In the genomic region with DNA sequence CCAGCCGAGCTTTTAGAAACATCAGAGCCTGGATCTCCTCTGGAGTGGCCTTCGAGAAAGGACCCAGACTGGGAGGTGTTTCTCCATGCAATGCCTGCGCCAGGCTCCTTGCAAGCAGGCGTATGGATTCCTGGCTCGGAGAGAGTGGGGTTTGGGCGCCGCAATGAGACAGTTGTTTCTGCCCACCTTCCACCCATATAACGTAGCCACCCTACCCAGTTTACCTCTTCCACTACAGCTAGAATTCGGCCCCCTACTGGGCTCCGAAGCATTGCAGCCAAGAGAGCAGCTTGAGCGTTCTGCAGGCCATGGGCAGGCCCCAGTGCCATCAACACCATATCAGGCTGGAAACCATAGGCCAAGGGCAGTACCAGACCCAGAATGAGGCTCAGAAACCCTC, we compare ENCODE assay signal across 8 mouse cellular contexts. TPM values are rescaled to one million over a fixed set of nuclear protein-coding genes. Genes with fewer than 3 reads are reported as not detected.
DNase-seq lines count a peak whose midpoint lies in the region; ATAC-seq lines count a peak whose summit lies in the region.

No protein-coding gene starts in this region.

- H3K27me3 ChIP-seq in kidney, embryonic 15.5 days: no peaks in the 10 kb centered on the region
- H3K27me3 ChIP-seq in embryonic facial prominence, embryonic 12.5 days: no peaks in the 10 kb centered on the region
- H3K27me3 ChIP-seq in intestine, embryonic 15.5 days (replicated peaks): no peaks in the 10 kb centered on the region
- H3K27me3 ChIP-seq in midbrain, embryonic 13.5 days: no peaks in the 10 kb centered on the region

- peaks cover 48% of the 10 kb centered on the region for H3K4me1 ChIP-seq in kidney, embryonic 15.5 days
- H3K4me1 ChIP-seq in embryonic facial prominence, embryonic 12.5 days: peaks cover 38% of the 10 kb centered on the region
- H3K4me1 ChIP-seq in intestine, embryonic 15.5 days (replicated peaks): peaks cover 41% of the 10 kb centered on the region
- H3K4me1 ChIP-seq in midbrain, embryonic 13.5 days (replicated peaks): peaks cover 59% of the 10 kb centered on the region

- DNase-seq in kidney, adult 8-10 months: no peak
- peak; percentile 60 for DNase-seq in R1 (ENCODE audit: low read depth, low spot score)
- DNase-seq in thymus, postnatal 0 days (ENCODE audit: low spot score): peak; percentile 65
- no peak for DNase-seq in spleen, postnatal 14 days (ENCODE audit: low spot score in 2 of 2)

- peak overlapping the region; percentile 65 for H3K4me3 ChIP-seq in kidney, embryonic 15.5 days (replicated peaks)
- H3K4me3 ChIP-seq in embryonic facial prominence, embryonic 12.5 days: peak overlapping the region; percentile 79
- peak overlapping the region; percentile 79 for H3K4me3 ChIP-seq in intestine, embryonic 15.5 days (replicated peaks)
- H3K4me3 ChIP-seq in midbrain, embryonic 13.5 days (replicated peaks): peak overlapping the region; percentile 89

- peak overlapping the region; percentile 80 for H3K27ac ChIP-seq in kidney, embryonic 15.5 days
- peak overlapping the region; percentile 69 for H3K27ac ChIP-seq in embryonic facial prominence, embryonic 12.5 days
- peak overlapping the region; percentile 74 for H3K27ac ChIP-seq in intestine, embryonic 15.5 days
- H3K27ac ChIP-seq in midbrain, embryonic 13.5 days: peak overlapping the region; percentile 83

- H3K9ac ChIP-seq in kidney, embryonic 15.5 days: peak overlapping the region; percentile 76
- peak overlapping the region; percentile 85 for H3K9ac ChIP-seq in embryonic facial prominence, embryonic 12.5 days
- peak overlapping the region; percentile 81 for H3K9ac ChIP-seq in intestine, embryonic 15.5 days
- peak overlapping the region; percentile 87 for H3K9ac ChIP-seq in midbrain, embryonic 13.5 days (replicated peaks)

- H3K9me3 ChIP-seq in kidney, embryonic 15.5 days (replicated peaks): no peaks in the 10 kb centered on the region
- H3K9me3 ChIP-seq in embryonic facial prominence, embryonic 12.5 days: no peaks in the 10 kb centered on the region
- H3K9me3 ChIP-seq in intestine, embryonic 15.5 days: no peaks in the 10 kb centered on the region
- H3K9me3 ChIP-seq in midbrain, embryonic 13.5 days: no peaks in the 10 kb centered on the region

- peaks cover 26% of the 10 kb centered on the region for H3K36me3 ChIP-seq in kidney, embryonic 15.5 days
- peaks cover 5% of the 10 kb centered on the region for H3K36me3 ChIP-seq in embryonic facial prominence, embryonic 12.5 days
- H3K36me3 ChIP-seq in intestine, embryonic 15.5 days: peaks cover 6% of the 10 kb centered on the region; the same call in 1 of the 2 replicates
- peaks cover 24% of the 10 kb centered on the region for H3K36me3 ChIP-seq in midbrain, embryonic 13.5 days

- ATAC-seq in kidney, embryonic 15.5 days (replicated peaks; ENCODE audit: low FRiP score): peak; percentile 30; the same call in 1 of the 2 replicates
- ATAC-seq in embryonic facial prominence, embryonic 12.5 days (ENCODE audit: insufficient number of reproducible peaks, insufficient read depth, low FRiP score, low TSS enrichment): no peak
- no peak for ATAC-seq in intestine, embryonic 15.5 days
- ATAC-seq in midbrain, embryonic 13.5 days: peak; percentile 9; the same call in 1 of the 2 replicates

- H3K4me2 ChIP-seq in kidney, embryonic 15.5 days: peak overlapping the region; percentile 90
- peak overlapping the region; percentile 98 for H3K4me2 ChIP-seq in embryonic facial prominence, embryonic 12.5 days (replicated peaks)
- H3K4me2 ChIP-seq in intestine, embryonic 15.5 days (replicated peaks): peak overlapping the region; percentile 91
- H3K4me2 ChIP-seq in midbrain, embryonic 13.5 days (replicated peaks): peak overlapping the region; percentile 96

- 27% methylated on average over 11 of the region's 11 CpGs for WGBS in kidney, embryonic 15.5 days
- WGBS in embryonic facial prominence, embryonic 12.5 days: 22% methylated on average over 11 of the region's 11 CpGs
- 31% methylated on average over 11 of the region's 11 CpGs for WGBS in intestine, embryonic 15.5 days
- 35% methylated on average over 11 of the region's 11 CpGs for WGBS in midbrain, embryonic 13.5 days

RNA-seq across cellular contexts. Expression of gene Tubgcp6, which starts 0.7 kb away (rescaled TPM):
- 13.8 and 16.0 TPM in 2 replicates for polyA plus RNA-seq in kidney, embryonic 15.5 days (2015; fragmentation: Nextera tagmentation; extraction: Ambion mirVana)
- 20.7 and 23.8 TPM in 2 replicates for polyA plus RNA-seq in embryonic facial prominence, embryonic 12.5 days (2016; fragmentation: Nextera tagmentation; extraction: Ambion mirVana)
- 10.5 and 12.6 TPM in 2 replicates for polyA plus RNA-seq in intestine, embryonic 15.5 days (2015; fragmentation: Nextera tagmentation; extraction: Ambion mirVana)
- polyA plus RNA-seq in midbrain, embryonic 13.5 days (2015; fragmentation: Nextera tagmentation; extraction: Ambion mirVana): 17.4 and 19.9 TPM in 2 replicates
- 9.8 and 12.5 TPM in 2 replicates for polyA plus RNA-seq in thymus, postnatal 0 days (2015; fragmentation: Nextera tagmentation; extraction: Ambion mirVana)

RNA-seq across cellular contexts. Expression of gene Hdac10, which starts 4.9 kb away (rescaled TPM):
- 17.8 and 19.3 TPM in 2 replicates for polyA plus RNA-seq in kidney, embryonic 15.5 days (2015; fragmentation: Nextera tagmentation; extraction: Ambion mirVana)
- 20.1 and 21.6 TPM in 2 replicates for polyA plus RNA-seq in embryonic facial prominence, embryonic 12.5 days (2016; fragmentation: Nextera tagmentation; extraction: Ambion mirVana)
- 20.3 and 20.8 TPM in 2 replicates for polyA plus RNA-seq in intestine, embryonic 15.5 days (2015; fragmentation: Nextera tagmentation; extraction: Ambion mirVana)
- polyA plus RNA-seq in midbrain, embryonic 13.5 days (2015; fragmentation: Nextera tagmentation; extraction: Ambion mirVana): 25.0 and 26.0 TPM in 2 replicates
- 16.4 and 17.7 TPM in 2 replicates for polyA plus RNA-seq in thymus, postnatal 0 days (2015; fragmentation: Nextera tagmentation; extraction: Ambion mirVana)

RNA-seq across cellular contexts. Expression of gene Mapk12, which starts 16.9 kb away (rescaled TPM):
- polyA plus RNA-seq in kidney, embryonic 15.5 days (2015; fragmentation: Nextera tagmentation; extraction: Ambion mirVana): 14.8 and 16.7 TPM in 2 replicates
- 7.5 and 7.6 TPM in 2 replicates for polyA plus RNA-seq in embryonic facial prominence, embryonic 12.5 days (2016; fragmentation: Nextera tagmentation; extraction: Ambion mirVana)
- 3.6 and 4.2 TPM in 2 replicates for polyA plus RNA-seq in intestine, embryonic 15.5 days (2015; fragmentation: Nextera tagmentation; extraction: Ambion mirVana)
- polyA plus RNA-seq in midbrain, embryonic 13.5 days (2015; fragmentation: Nextera tagmentation; extraction: Ambion mirVana): 8.2 TPM in 2 replicates
- polyA plus RNA-seq in thymus, postnatal 0 days (2015; fragmentation: Nextera tagmentation; extraction: Ambion mirVana): 1.2 TPM in 2 replicates

RNA-seq across cellular contexts. Expression of gene Mapk11, which starts 25.8 kb away (rescaled TPM):
- 15.4 and 16.5 TPM in 2 replicates for polyA plus RNA-seq in kidney, embryonic 15.5 days (2015; fragmentation: Nextera tagmentation; extraction: Ambion mirVana)
- polyA plus RNA-seq in embryonic facial prominence, embryonic 12.5 days (2016; fragmentation: Nextera tagmentation; extraction: Ambion mirVana): 14.0 and 16.4 TPM in 2 replicates
- 5.8 and 6.0 TPM in 2 replicates for polyA plus RNA-seq in intestine, embryonic 15.5 days (2015; fragmentation: Nextera tagmentation; extraction: Ambion mirVana)
- polyA plus RNA-seq in midbrain, embryonic 13.5 days (2015; fragmentation: Nextera tagmentation; extraction: Ambion mirVana): 39.8 and 44.2 TPM in 2 replicates
- polyA plus RNA-seq in thymus, postnatal 0 days (2015; fragmentation: Nextera tagmentation; extraction: Ambion mirVana): 4.9 and 5.6 TPM in 2 replicates

RNA-seq across cellular contexts. Expression of gene Selenoo, which starts 34.7 kb away (rescaled TPM):
- 18.0 and 19.9 TPM in 2 replicates for polyA plus RNA-seq in kidney, embryonic 15.5 days (2015; fragmentation: Nextera tagmentation; extraction: Ambion mirVana)
- polyA plus RNA-seq in embryonic facial prominence, embryonic 12.5 days (2016; fragmentation: Nextera tagmentation; extraction: Ambion mirVana): 21.0 and 22.3 TPM in 2 replicates
- 15.9 and 17.6 TPM in 2 replicates for polyA plus RNA-seq in intestine, embryonic 15.5 days (2015; fragmentation: Nextera tagmentation; extraction: Ambion mirVana)
- 20.2 and 23.9 TPM in 2 replicates for polyA plus RNA-seq in midbrain, embryonic 13.5 days (2015; fragmentation: Nextera tagmentation; extraction: Ambion mirVana)
- 17.1 and 18.1 TPM in 2 replicates for polyA plus RNA-seq in thymus, postnatal 0 days (2015; fragmentation: Nextera tagmentation; extraction: Ambion mirVana)

Comparison
In these comparisons a context has a peak if more than half of its experiments do, and no peak if none do; other contexts are left out.
1. ATAC-seq: peak in kidney, embryonic 15.5 days (single experiment) and midbrain, embryonic 13.5 days (single experiment); none in embryonic facial prominence, embryonic 12.5 days (single experiment) and intestine, embryonic 15.5 days (single experiment).
2. DNase-seq: peak in R1 (single experiment) and thymus, postnatal 0 days (single experiment); none in kidney, adult 8-10 months (0 of 2) and spleen, postnatal 14 days (0 of 2).
3. Peak in every context shown above with its lines, with median percentiles within 50 percentile points of each other: H3K27ac ChIP-seq, H3K4me2 ChIP-seq, H3K4me3 ChIP-seq and H3K9ac ChIP-seq.